Mouse (Mus musculus): ENCODE measurements around the gene Chst4.

GRCm38 (mm10) chr8:110065676-110066075, 26.1 kb upstream of the Chst4 start:
- TF ChIP-seq POLR2A (IDR thresholded peaks at IDR 0.05; ENCODE audit: low read depth, low read length) (no peak), CTCF (IDR thresholded peaks at IDR 0.05; ENCODE audit: borderline replicate concordance, insufficient read depth, low read length) (no peak)

Measured in embryonic fibroblast, embryonic 13.5 days (primary cell).